Mouse (Mus musculus) intestine, postnatal 0 days (tissue): ENCODE results near the gene Sap30bp. TPM values are rescaled to one million over a fixed set of nuclear protein-coding genes. Genes with fewer than 3 reads are reported as not detected.

ENCODE experiments used
- ATAC-seq: fragments of 200-750 bp; cut with Nextera tagmentation; 2 replicates; pipeline ENCODE4 v1.8.0; 2017; ENCODE audit warnings: mild to moderate bottlenecking, moderate TSS enrichment, moderate library complexity
- H3K27ac ChIP-seq: fragments of 300-500 bp; sonication (generic); 2 replicates; pipeline ENCODE4 v1.5.1; 2014; ENCODE audit warnings: mild to moderate bottlenecking, low read depth, low read length, moderate library complexity
- H3K27me3 ChIP-seq: fragments of 300-500 bp; sonication (generic); replicated peaks from 2 replicates; pipeline ENCODE4 v1.6.1; 2014; ENCODE audit warnings: low read length, mixed read lengths; ENCODE audit not compliant: control insufficient read depth, insufficient read depth
- H3K36me3 ChIP-seq: fragments of 300-500 bp; sonication (generic); 2 replicates; pipeline ENCODE4 v1.6.1; 2014; ENCODE audit warnings: mild to moderate bottlenecking, moderate library complexity; ENCODE audit not compliant: control insufficient read depth, insufficient read depth
- H3K4me1 ChIP-seq: fragments of 300-500 bp; sonication (generic); replicated peaks from 2 replicates; pipeline ENCODE4 v1.6.1; 2014; ENCODE audit warnings: antibody characterized with exemption, low read length, mixed read lengths; ENCODE audit not compliant: control insufficient read depth, insufficient read depth
- H3K4me2 ChIP-seq: fragments of 300-500 bp; sonication (generic); replicated peaks from 2 replicates; pipeline ENCODE4 v1.6.1; 2014; ENCODE audit warnings: low read depth, mild to moderate bottlenecking, moderate library complexity
- H3K4me3 ChIP-seq: fragments of 300-500 bp; sonication (generic); 2 replicates; pipeline ENCODE4 v1.5.1; 2014; ENCODE audit warnings: low read depth, low read length
- H3K9ac ChIP-seq: fragments of 300-500 bp; sonication (generic); 2 replicates; pipeline ENCODE4 v1.6.1; 2014; ENCODE audit warnings: mild to moderate bottlenecking, low read depth, low read length
- H3K9me3 ChIP-seq: fragments of 300-500 bp; sonication (generic); 2 replicates; pipeline ENCODE4 v1.6.1; 2016; ENCODE audit warnings: mixed run types; ENCODE audit not compliant: control insufficient read depth
- CTCF ChIP-seq: sonication (generic); IDR thresholded peaks from 2 replicates; pipeline ENCODE4 v1.5.1; 2016; ENCODE audit warnings: low read depth, mild to moderate bottlenecking, control low read depth, antibody characterized with exemption, moderate library complexity
- WGBS: fragments of 180-500 bp; shearing (Covaris S2); extraction: QIAGEN DNeasy Blood & Tissue Kit; methylation state at CpG from one replicate; pipeline ENCODE4 v1.1.7; 2014; 5-methylcytosine and 5-hydroxymethylcytosine counted together
- polyA plus RNA-seq: library from polyadenylated mRNA; unstranded; fragments of >200 nt; fragmentation: Nextera tagmentation; extraction: Ambion mirVana; gene quantifications from 2 replicates; pipeline ENCODE4 v1.2.1, GENCODE M21; 2015

Sap30bp gene
- 27.5 and 28.8 TPM in 2 replicates for polyA plus RNA-seq

DNA sequence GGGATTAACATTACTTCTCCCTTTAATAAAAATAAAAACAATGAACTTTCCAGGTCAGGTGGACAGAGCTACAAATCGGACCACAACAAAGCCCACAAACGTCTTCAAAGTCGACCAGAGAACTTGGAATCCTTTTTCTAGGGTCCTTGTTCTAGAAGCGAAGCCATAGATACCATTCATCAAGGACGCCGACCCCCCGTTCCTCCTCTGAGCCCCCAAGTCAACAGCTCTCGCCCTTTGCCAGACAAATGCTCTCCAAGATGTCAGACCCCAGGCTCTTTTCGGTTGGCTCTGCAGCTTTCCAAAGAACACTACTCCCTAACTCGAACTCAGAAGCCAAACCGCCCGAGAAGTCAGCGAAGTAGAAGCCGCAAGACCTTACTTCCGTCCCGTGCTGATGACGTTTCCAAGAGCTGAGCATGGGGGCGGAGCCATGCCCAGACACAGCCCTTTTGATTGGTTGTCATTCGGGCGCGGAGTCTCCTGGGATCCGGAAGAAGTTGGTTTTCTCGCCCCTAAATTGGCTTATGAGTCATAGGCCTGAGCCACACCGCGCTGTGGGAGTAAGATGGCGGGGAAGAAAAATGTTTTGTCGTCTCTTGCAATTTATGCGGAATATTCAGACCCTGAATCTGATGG is at the start of gene Sap30bp, which contains the start of gene Recql5:
Sap30bp (plus strand) TSS at position 175 of the 639 bp plus-strand sequence.
Recql5 (minus strand) TSS at position 370 of the 639 bp plus-strand sequence.
- Histone ChIP-seq H3K4me2 (peak within 1 kb of the TSS; percentile 89), H3K27ac (peak within 1 kb of the TSS; percentile 54), H3K9me3 (no peaks in the 10 kb centered on the region), H3K9ac (peak within 1 kb of the TSS; percentile 80), H3K36me3 (peaks cover 26% of the 10 kb centered on the region), H3K27me3 (no peaks in the 10 kb centered on the region), H3K4me1 (peaks cover 14% of the 10 kb centered on the region; the same call in 1 of the 2 replicates), H3K4me3 (peak within 1 kb of the TSS; percentile 87)
- under 1% methylated on average over 28 of the region's 28 CpGs for WGBS
- no peak for TF ChIP-seq CTCF
- peak; percentile 98 for ATAC-seq

DNA sequence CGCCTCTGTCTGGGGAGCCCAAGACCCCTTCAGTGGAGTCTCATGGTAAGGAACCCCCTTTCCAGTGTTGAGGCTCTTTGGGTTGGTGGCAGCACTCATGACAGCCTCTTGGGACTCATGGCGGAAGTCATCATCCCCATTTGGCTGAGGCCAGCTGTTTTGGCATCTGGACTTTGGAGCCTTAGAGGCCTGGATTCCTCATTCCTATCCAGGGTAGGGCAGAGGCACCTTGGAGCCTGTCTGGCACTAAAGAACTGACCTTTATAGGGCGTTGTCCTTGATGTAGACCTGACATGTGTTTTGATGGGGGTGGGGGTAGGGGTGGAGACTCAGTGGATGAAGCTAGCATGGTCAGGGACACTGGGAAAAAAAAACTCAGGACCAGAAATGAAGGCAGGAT is 48.7 kb upstream of the Sap30bp start:
- ATAC-seq: peak; percentile 84
- no peaks in the 10 kb centered on the region for H3K9me3 ChIP-seq
- H3K9ac ChIP-seq: no peak overlapping the region
- no peak overlapping the region for H3K4me2 ChIP-seq
- no peak for TF ChIP-seq CTCF
- H3K27me3 ChIP-seq: no peaks in the 10 kb centered on the region
- H3K36me3 ChIP-seq: peaks cover 79% of the 10 kb centered on the region
- 57% methylated on average over 3 of the region's 3 CpGs for whole genome bisulfite sequencing
- no peak overlapping the region for H3K4me3 ChIP-seq
- peaks cover 2% of the 10 kb centered on the region for H3K4me1 ChIP-seq
- peak overlapping the region; percentile 73 for H3K27ac ChIP-seq

DNA sequence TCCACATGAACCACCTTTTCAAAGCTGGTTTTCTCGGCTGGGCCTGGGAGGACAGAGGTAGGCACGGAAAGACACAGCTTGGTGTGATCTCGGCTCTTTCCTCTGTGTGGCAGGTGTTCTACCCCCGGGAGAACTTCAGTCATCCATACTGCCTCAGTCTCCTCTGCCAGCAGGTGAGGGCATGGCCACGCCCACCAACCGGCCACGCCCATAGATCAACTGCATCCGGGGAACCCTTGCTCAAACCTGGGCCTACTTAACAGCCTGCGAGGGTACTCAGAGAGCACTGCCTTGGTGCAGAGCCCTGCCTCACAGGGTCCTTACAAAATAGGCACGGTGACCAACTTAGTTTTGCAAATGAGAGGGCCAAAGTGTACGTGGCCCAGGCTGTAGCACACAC is 47.8 kb upstream of the Sap30bp start:
- Histone ChIP-seq H3K27ac (peak overlapping the region; percentile 50; the same call in 1 of the 2 replicates), H3K4me1 (peaks cover 2% of the 10 kb centered on the region), H3K4me2 (0 out of 2 replicates have a peak overlapping the region, but pooled peaks have one; percentile 30), H3K9ac (peak overlapping the region; percentile 27; the same call in 1 of the 2 replicates), H3K27me3 (no peaks in the 10 kb centered on the region), H3K9me3 (no peaks in the 10 kb centered on the region), H3K36me3 (peaks cover 82% of the 10 kb centered on the region), H3K4me3 (no peak overlapping the region)
- WGBS: 62% methylated on average over 11 of the region's 11 CpGs
- no peak for TF ChIP-seq CTCF
- ATAC-seq: no peak

DNA sequence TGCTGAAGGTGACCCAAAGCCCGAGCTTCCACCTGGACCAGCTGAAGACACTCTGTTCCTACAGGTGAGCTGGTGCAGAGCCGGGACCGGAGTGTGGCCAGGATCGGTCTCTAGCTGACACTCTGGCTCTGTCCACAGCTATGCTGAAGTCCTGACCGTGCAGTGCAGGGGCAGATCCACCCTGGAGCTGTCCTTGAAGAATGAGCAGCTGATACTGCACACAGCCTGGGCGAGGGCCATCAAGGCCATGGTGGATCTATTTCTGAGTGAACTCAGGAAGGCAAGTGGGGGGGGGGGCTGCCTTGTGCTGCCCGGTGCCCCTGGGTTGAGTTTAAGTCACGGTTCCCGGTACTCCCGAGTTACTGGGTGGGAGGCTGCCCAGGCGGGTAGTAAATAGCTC is 46.6 kb upstream of the Sap30bp start:
- Histone ChIP-seq H3K9ac (no peak overlapping the region), H3K4me3 (no peak overlapping the region), H3K27me3 (no peaks in the 10 kb centered on the region), H3K4me2 (no peak overlapping the region), H3K4me1 (peaks cover 2% of the 10 kb centered on the region), H3K9me3 (no peaks in the 10 kb centered on the region), H3K36me3 (peaks cover 87% of the 10 kb centered on the region), H3K27ac (no peak overlapping the region)
- no peak for TF ChIP-seq CTCF
- WGBS: 86% methylated on average over 11 of the region's 11 CpGs
- ATAC-seq: no peak

DNA sequence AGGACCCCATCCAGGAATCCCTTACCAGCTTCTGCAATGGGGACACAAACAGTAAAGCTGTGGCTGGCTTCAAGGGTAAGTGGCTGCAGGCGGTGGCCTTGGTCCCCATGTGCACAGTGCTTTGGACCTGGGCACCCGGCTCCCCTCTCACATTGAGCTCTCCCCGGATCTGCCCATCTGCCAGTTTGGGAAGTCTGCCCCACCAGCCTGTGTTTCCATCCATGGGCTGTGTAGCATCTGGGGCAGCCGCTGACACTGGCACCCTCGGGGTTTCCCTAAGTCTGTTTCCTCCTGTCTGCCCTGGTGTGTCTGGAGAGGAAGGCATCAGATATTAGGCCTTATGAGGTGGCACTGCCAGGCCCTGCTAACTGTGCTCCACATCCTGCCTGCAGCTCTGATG is 45.1 kb upstream of the Sap30bp start:
- H3K9me3 ChIP-seq: no peaks in the 10 kb centered on the region
- no peak for ATAC-seq
- no peak overlapping the region for H3K4me3 ChIP-seq
- WGBS: 85% methylated on average over 5 of the region's 5 CpGs
- no peak overlapping the region for H3K9ac ChIP-seq
- H3K4me1 ChIP-seq: peaks cover 2% of the 10 kb centered on the region; the same call in 1 of the 2 replicates
- H3K4me2 ChIP-seq: no peak overlapping the region
- TF ChIP-seq CTCF: no peak
- H3K27me3 ChIP-seq: no peaks in the 10 kb centered on the region
- H3K36me3 ChIP-seq: peaks cover 87% of the 10 kb centered on the region
- H3K27ac ChIP-seq: no peak overlapping the region

DNA sequence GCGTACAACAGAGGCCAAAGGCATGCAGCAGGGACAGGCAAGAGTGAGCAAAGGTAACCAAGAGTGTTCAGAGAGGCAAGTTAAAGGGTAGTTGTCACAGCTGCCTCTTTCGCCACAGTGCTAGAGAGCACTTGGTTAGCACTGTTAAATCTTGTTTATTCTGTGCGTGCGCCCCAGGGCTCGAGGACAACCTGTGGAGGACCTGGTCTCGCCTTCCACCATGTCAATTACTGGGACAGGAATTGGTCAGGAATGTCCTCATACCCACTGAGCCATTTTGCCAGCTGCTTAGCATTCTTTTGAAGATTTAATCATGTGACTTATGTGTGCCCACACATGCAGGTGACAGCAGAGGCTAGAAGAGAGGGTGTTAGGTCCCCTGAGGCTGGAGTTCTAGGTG is 43.9 kb upstream of the Sap30bp start:
- H3K27me3 ChIP-seq: no peaks in the 10 kb centered on the region
- TF ChIP-seq CTCF: no peak
- ATAC-seq: no peak
- H3K27ac ChIP-seq: no peak overlapping the region; the same call in 1 of the 2 replicates
- no peaks in the 10 kb centered on the region for H3K9me3 ChIP-seq
- no peak overlapping the region for H3K9ac ChIP-seq
- H3K4me3 ChIP-seq: no peak overlapping the region
- H3K4me1 ChIP-seq: no peaks in the 10 kb centered on the region; the same call in 1 of the 2 replicates
- WGBS: 83% methylated on average over 6 of the region's 6 CpGs
- peaks cover 88% of the 10 kb centered on the region for H3K36me3 ChIP-seq
- H3K4me2 ChIP-seq: no peak overlapping the region
